Mouse (Mus musculus) spleen, adult 2 months (tissue): ENCODE measurements at regions not wholly inside any gene's neighbourhood (a gene's known extent, or its start where the extent isn't known, plus 50 kb on each side); places are given as distances from the start of the nearest gene placed in this dataset.

Experiments
- CTCF ChIP-seq: fragments of 200-500 bp; IDR thresholded peaks from 2 replicates; pipeline ENCODE4 v1.5.1; 2011; ENCODE audit warnings: mild to moderate bottlenecking, inconsistent platforms; ENCODE audit not compliant: insufficient read depth, insufficient read length, insufficient replicate concordance; ENCODE audit errors: extremely low read depth
- POLR2A ChIP-seq: fragments of 200-500 bp; IDR thresholded peaks from 2 replicates; pipeline ENCODE4 v1.6.1; 2011; ENCODE audit warnings: low read depth, low read length, inconsistent platforms

DNA sequence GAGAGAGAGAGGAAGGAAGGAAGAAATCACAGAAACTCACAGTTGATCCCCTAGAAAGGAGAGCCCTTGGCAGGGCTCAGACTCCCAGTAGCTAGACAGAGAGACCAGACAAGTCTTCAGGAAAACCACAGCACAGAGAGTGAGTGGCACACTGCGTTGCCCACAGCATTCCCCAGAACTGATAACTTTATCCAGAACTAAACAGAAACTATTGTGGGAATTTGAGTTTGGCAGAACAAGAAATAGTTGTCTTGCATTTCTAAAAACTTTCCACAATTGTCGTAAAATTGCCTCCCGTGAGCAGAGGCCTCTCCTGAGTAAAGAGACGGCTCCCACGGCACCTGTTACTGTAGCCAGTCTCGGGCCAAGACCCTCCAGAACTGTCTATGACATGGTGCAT, 178.1 kb downstream of the Setd4 start:
- TF ChIP-seq CTCF = no peak
- TF ChIP-seq POLR2A = no peak
